Mouse (Mus musculus): ENCODE measurements around the gene Mob2. TPM values are rescaled to one million over a fixed set of nuclear protein-coding genes. Genes with fewer than 3 reads are reported as not detected.

Gene Mob2
- polyA plus RNA-seq, 1 experiment from 2014 or later = 65.8 TPM

- H3K27me3 ChIP-seq (ENCODE audit: control insufficient read depth, insufficient read depth, low read length) = no peaks in the 10 kb centered on the region
- ATAC-seq (ENCODE audit: low FRiP score, low TSS enrichment) = no peak
- no peaks in the 10 kb centered on the region for H3K4me1 ChIP-seq (ENCODE audit: control insufficient read depth, insufficient read depth, low read length)
- H3K9ac ChIP-seq (ENCODE audit: low read depth, low read length) = no peak overlapping the region
- no peak overlapping the region for H3K4me3 ChIP-seq (ENCODE audit: low read length)
- H3K4me2 ChIP-seq (replicated peaks; ENCODE audit: low read depth, low read length) = no peak overlapping the region
- WGBS = 79% methylated on average over 6 of the region's 6 CpGs
- no peaks in the 10 kb centered on the region for H3K36me3 ChIP-seq (ENCODE audit: control insufficient read depth, insufficient read depth, low read length)
- H3K27ac ChIP-seq (ENCODE audit: low read depth, low read length) = no peak overlapping the region
- H3K9me3 ChIP-seq (ENCODE audit: control insufficient read depth, low read length) = no peaks in the 10 kb centered on the region
These were observed 82.9 kb downstream of the Mob2 start for GRCm38 (mm10) chr7:141978003-141978402.

- H3K4me3 ChIP-seq (ENCODE audit: low read length) = no peak overlapping the region
- no peaks in the 10 kb centered on the region for H3K27me3 ChIP-seq (ENCODE audit: control insufficient read depth, insufficient read depth, low read length)
- H3K4me1 ChIP-seq (ENCODE audit: control insufficient read depth, insufficient read depth, low read length) = no peaks in the 10 kb centered on the region
- H3K27ac ChIP-seq (ENCODE audit: low read depth, low read length) = no peak overlapping the region
- WGBS = 24% methylated on average over 7 of the region's 7 CpGs
- H3K36me3 ChIP-seq (ENCODE audit: control insufficient read depth, insufficient read depth, low read length) = no peaks in the 10 kb centered on the region
- no peak overlapping the region for H3K9ac ChIP-seq (ENCODE audit: low read depth, low read length)
- no peak overlapping the region for H3K4me2 ChIP-seq (replicated peaks; ENCODE audit: low read depth, low read length)
- no peaks in the 10 kb centered on the region for H3K9me3 ChIP-seq (ENCODE audit: control insufficient read depth, low read length)
- ATAC-seq (ENCODE audit: low FRiP score, low TSS enrichment) = peak; percentile 63
These were observed 87.8 kb downstream of the Mob2 start for GRCm38 (mm10) chr7:141972831-141973619.

- Histone ChIP-seq H3K9ac (ENCODE audit: low read depth, low read length) (no peak overlapping the region), H3K4me3 (ENCODE audit: low read length) (no peak overlapping the region), H3K4me2 (replicated peaks; ENCODE audit: low read depth, low read length) (no peak overlapping the region), H3K4me1 (ENCODE audit: control insufficient read depth, insufficient read depth, low read length) (no peaks in the 10 kb centered on the region), H3K27me3 (ENCODE audit: control insufficient read depth, insufficient read depth, low read length) (no peaks in the 10 kb centered on the region), H3K9me3 (ENCODE audit: control insufficient read depth, low read length) (no peaks in the 10 kb centered on the region), H3K27ac (ENCODE audit: low read depth, low read length) (no peak overlapping the region), H3K36me3 (ENCODE audit: control insufficient read depth, insufficient read depth, low read length) (no peaks in the 10 kb centered on the region)
- 69% methylated on average over 2 of the region's 2 CpGs for WGBS
- ATAC-seq (ENCODE audit: low FRiP score, low TSS enrichment) = no peak
These were observed 94.6 kb downstream of the Mob2 start for GRCm38 (mm10) chr7:141966281-141966680.

GRCm38 (mm10) chr7:141962521-141962920 is 98.3 kb downstream of the Mob2 start:
- H3K27ac ChIP-seq (ENCODE audit: low read depth, low read length) = no peak overlapping the region
- no peaks in the 10 kb centered on the region for H3K27me3 ChIP-seq (ENCODE audit: control insufficient read depth, insufficient read depth, low read length)
- no peak overlapping the region for H3K9ac ChIP-seq (ENCODE audit: low read depth, low read length)
- no peaks in the 10 kb centered on the region for H3K36me3 ChIP-seq (ENCODE audit: control insufficient read depth, insufficient read depth, low read length)
- H3K4me1 ChIP-seq (ENCODE audit: control insufficient read depth, insufficient read depth, low read length) = no peaks in the 10 kb centered on the region
- no peak for ATAC-seq (ENCODE audit: low FRiP score, low TSS enrichment)
- H3K4me3 ChIP-seq (ENCODE audit: low read length) = no peak overlapping the region
- no peak overlapping the region for H3K4me2 ChIP-seq (replicated peaks; ENCODE audit: low read depth, low read length)
- H3K9me3 ChIP-seq (ENCODE audit: control insufficient read depth, low read length) = no peaks in the 10 kb centered on the region
- WGBS = 91% methylated on average over 3 of the region's 3 CpGs

GRCm38 (mm10) chr7:141961491-141961890 is 99.4 kb downstream of the Mob2 start:
- Histone ChIP-seq H3K4me2 (replicated peaks; ENCODE audit: low read depth, low read length) (no peak overlapping the region), H3K27ac (ENCODE audit: low read depth, low read length) (no peak overlapping the region), H3K9ac (ENCODE audit: low read depth, low read length) (no peak overlapping the region), H3K4me3 (ENCODE audit: low read length) (no peak overlapping the region), H3K4me1 (ENCODE audit: control insufficient read depth, insufficient read depth, low read length) (no peaks in the 10 kb centered on the region), H3K9me3 (ENCODE audit: control insufficient read depth, low read length) (no peaks in the 10 kb centered on the region), H3K27me3 (ENCODE audit: control insufficient read depth, insufficient read depth, low read length) (no peaks in the 10 kb centered on the region), H3K36me3 (ENCODE audit: control insufficient read depth, insufficient read depth, low read length) (no peaks in the 10 kb centered on the region)
- 86% methylated on average over 3 of the region's 3 CpGs for WGBS
- ATAC-seq (ENCODE audit: low FRiP score, low TSS enrichment) = no peak

GRCm38 (mm10) chr7:141960926-141961325 is 99.9 kb downstream of the Mob2 start:
- Histone ChIP-seq H3K4me1 (ENCODE audit: control insufficient read depth, insufficient read depth, low read length) (no peaks in the 10 kb centered on the region), H3K4me2 (replicated peaks; ENCODE audit: low read depth, low read length) (no peak overlapping the region), H3K36me3 (ENCODE audit: control insufficient read depth, insufficient read depth, low read length) (no peaks in the 10 kb centered on the region), H3K27ac (ENCODE audit: low read depth, low read length) (no peak overlapping the region), H3K4me3 (ENCODE audit: low read length) (no peak overlapping the region), H3K9ac (ENCODE audit: low read depth, low read length) (no peak overlapping the region), H3K27me3 (ENCODE audit: control insufficient read depth, insufficient read depth, low read length) (no peaks in the 10 kb centered on the region), H3K9me3 (ENCODE audit: control insufficient read depth, low read length) (no peaks in the 10 kb centered on the region)
- no peak for ATAC-seq (ENCODE audit: low FRiP score, low TSS enrichment)
- whole genome bisulfite sequencing = 72% methylated on average over 2 of the region's 2 CpGs

- Histone ChIP-seq H3K36me3 (ENCODE audit: control insufficient read depth, insufficient read depth, low read length) (no peaks in the 10 kb centered on the region), H3K4me3 (ENCODE audit: low read length) (no peak overlapping the region), H3K9ac (ENCODE audit: low read depth, low read length) (no peak overlapping the region), H3K27ac (ENCODE audit: low read depth, low read length) (no peak overlapping the region), H3K4me1 (ENCODE audit: control insufficient read depth, insufficient read depth, low read length) (no peaks in the 10 kb centered on the region), H3K9me3 (ENCODE audit: control insufficient read depth, low read length) (no peaks in the 10 kb centered on the region), H3K4me2 (replicated peaks; ENCODE audit: low read depth, low read length) (no peak overlapping the region), H3K27me3 (ENCODE audit: control insufficient read depth, insufficient read depth, low read length) (no peaks in the 10 kb centered on the region; the same call in 1 of the 2 replicates)
- 75% methylated on average over 1 of the region's 1 CpGs for WGBS
- ATAC-seq (ENCODE audit: low FRiP score, low TSS enrichment) = no peak
These were observed 101.7 kb downstream of the Mob2 start for GRCm38 (mm10) chr7:141959133-141959532.

Small RNAs within 50 kb of the gene (microRNA-seq; reads per million reads assigned to microRNA genes)
- not detected for gene Mir3104

Other genes with a start within 250 kb of the Mob2 start
- 0.01 TPM in 2 replicates for gene Muc5b, start 222.0 kb downstream of the Mob2 start, polyA plus RNA-seq (2014; fragmentation: Nextera tagmentation; extraction: Ambion mirVana)
- gene Tollip, start 142.6 kb downstream of the Mob2 start, polyA plus RNA-seq (2014; fragmentation: Nextera tagmentation; extraction: Ambion mirVana) = 21.0 and 45.8 TPM in 2 replicates
- gene Brsk2, start 111.3 kb downstream of the Mob2 start, polyA plus RNA-seq (2014; fragmentation: Nextera tagmentation; extraction: Ambion mirVana) = 0.46 and 0.69 TPM in 2 replicates
- 1.2 and 1.3 TPM in 2 replicates for gene Dusp8, start 34.8 kb upstream of the Mob2 start, polyA plus RNA-seq (2014; fragmentation: Nextera tagmentation; extraction: Ambion mirVana)
- gene Gm45618, start 59.7 kb upstream of the Mob2 start, polyA plus RNA-seq (2014; fragmentation: Nextera tagmentation; extraction: Ambion mirVana) = not detected in 2 replicates
- gene Gm39115, start 75.0 kb upstream of the Mob2 start, polyA plus RNA-seq (2014; fragmentation: Nextera tagmentation; extraction: Ambion mirVana) = not detected in 2 replicates
- gene Gm45337, start 83.5 kb upstream of the Mob2 start, polyA plus RNA-seq (2014; fragmentation: Nextera tagmentation; extraction: Ambion mirVana) = not detected in 2 replicates
- not detected in 2 replicates for gene Gm29735, start 96.0 kb upstream of the Mob2 start, polyA plus RNA-seq (2014; fragmentation: Nextera tagmentation; extraction: Ambion mirVana)
- gene Gm4553, start 104.7 kb upstream of the Mob2 start, polyA plus RNA-seq (2014; fragmentation: Nextera tagmentation; extraction: Ambion mirVana) = not detected in 2 replicates
- not detected in 2 replicates for gene Krtap5-2, start 114.9 kb upstream of the Mob2 start, polyA plus RNA-seq (2014; fragmentation: Nextera tagmentation; extraction: Ambion mirVana)
- gene Gm10153, start 129.3 kb upstream of the Mob2 start, polyA plus RNA-seq (2014; fragmentation: Nextera tagmentation; extraction: Ambion mirVana) = not detected in 2 replicates
- gene Krtap5-3, start 140.3 kb upstream of the Mob2 start, polyA plus RNA-seq (2014; fragmentation: Nextera tagmentation; extraction: Ambion mirVana) = not detected in 2 replicates
- not detected in 2 replicates for gene Gm7579, start 150.8 kb upstream of the Mob2 start, polyA plus RNA-seq (2014; fragmentation: Nextera tagmentation; extraction: Ambion mirVana)
- not detected in 2 replicates for gene Krtap5-5, start 168.9 kb upstream of the Mob2 start, polyA plus RNA-seq (2014; fragmentation: Nextera tagmentation; extraction: Ambion mirVana)
- not detected in 2 replicates for gene Gm40460, start 180.0 kb upstream of the Mob2 start, polyA plus RNA-seq (2014; fragmentation: Nextera tagmentation; extraction: Ambion mirVana)
- gene Gm2431, start 197.3 kb upstream of the Mob2 start, polyA plus RNA-seq (2014; fragmentation: Nextera tagmentation; extraction: Ambion mirVana) = not detected in 2 replicates
- gene Gm4559, start 213.3 kb upstream of the Mob2 start, polyA plus RNA-seq (2014; fragmentation: Nextera tagmentation; extraction: Ambion mirVana) = not detected in 2 replicates
- not detected in 2 replicates for gene Krtap5-1, start 236.1 kb upstream of the Mob2 start, polyA plus RNA-seq (2014; fragmentation: Nextera tagmentation; extraction: Ambion mirVana)
- gene Krtap5-4, start 242.5 kb upstream of the Mob2 start, polyA plus RNA-seq (2014; fragmentation: Nextera tagmentation; extraction: Ambion mirVana) = not detected in 2 replicates

Measured in kidney, embryonic 14.5 days (tissue).